Comparison of ENCODE assay signal across 24 mouse cellular contexts in genomic region chr17:56224916-56225315, GRCm38 (mm10).
"Had no signal": no experiment of that assay in that cellular context is flagged by ENCODE, and none has a peak within 500 bp of the region (broad histone marks: within the 10 kb centered on the region; RNA-seq: fewer than 3 reads in every experiment).

No protein-coding gene starts in this region.

- H3K4me3 ChIP-seq: left cerebral cortex, adult 2 months; limb, embryonic 12.5 days; limb, embryonic 15.5 days; megakaryocyte, embryonic 14.5 days; midbrain, embryonic 10.5 days; midbrain, embryonic 13.5 days; myocyte; neural tube, embryonic 13.5 days had no signal

- ATAC-seq: liver, postnatal 0 days; lung, postnatal 0 days; midbrain, embryonic 13.5 days; midbrain, embryonic 16.5 days had no signal

- H3K4me1 ChIP-seq: limb, embryonic 12.5 days; limb, embryonic 15.5 days; midbrain, embryonic 10.5 days; midbrain, embryonic 13.5 days; neural tube, embryonic 13.5 days had no signal

- H3K27ac ChIP-seq: kidney, postnatal 0 days; left cerebral cortex, adult 2 months; limb, embryonic 12.5 days; limb, embryonic 15.5 days; liver, embryonic 14.5 days; macrophage; midbrain, embryonic 10.5 days; midbrain, embryonic 13.5 days; neural tube, embryonic 13.5 days; stomach, postnatal 0 days had no signal

- H3K9ac ChIP-seq: limb, embryonic 12.5 days; limb, embryonic 15.5 days; liver, embryonic 14.5 days; liver, postnatal 0 days; lung, embryonic 14.5 days; midbrain, embryonic 13.5 days; neural tube, embryonic 13.5 days had no signal

- H3K36me3 ChIP-seq: limb, embryonic 12.5 days; limb, embryonic 15.5 days; midbrain, embryonic 10.5 days; midbrain, embryonic 13.5 days; neural tube, embryonic 13.5 days had no signal

- H3K27me3 ChIP-seq: limb, embryonic 15.5 days; midbrain, embryonic 13.5 days; neural tube, embryonic 13.5 days had no signal

- H3K9me3 ChIP-seq: limb, embryonic 12.5 days; limb, embryonic 15.5 days; megakaryocyte, embryonic 14.5 days; midbrain, embryonic 10.5 days; midbrain, embryonic 13.5 days; neural tube, embryonic 13.5 days had no signal

- DNase-seq: kidney, postnatal 25 days; layer of hippocampus, postnatal 36 days; left cerebral cortex, postnatal 4 days; liver, postnatal 0 days; lung, embryonic 14.5 days; retina, postnatal 1 day; right cerebral cortex, postnatal 25 days; thymus, adult 2 months; thymus, postnatal 14 days; thymus, postnatal 4 days had no signal
